Mouse (Mus musculus) limb, embryonic 11.5 days (tissue): ENCODE measurements around the gene Rhox4b. TPM values are rescaled to one million over a fixed set of nuclear protein-coding genes. Genes with fewer than 3 reads are reported as not detected.
"Not testable (repeated sequence)": the region's sequence is repeated elsewhere in the genome, so short reads cannot be mapped to it uniquely, and the experiment has no call there.

Experiments used
- ATAC-seq: fragments of 200-750 bp; cut with Nextera tagmentation; 2 replicates; pipeline ENCODE4 v1.8.0; 2017; ENCODE audit warnings: low read depth; ENCODE audit not compliant: insufficient number of reproducible peaks, low FRiP score, low TSS enrichment
- DNase-seq: peaks from one replicate; pipeline ENCODE4 v3.0.0-alpha.2; 2015; ENCODE audit warnings: low spot score
- H3K27ac ChIP-seq: fragments of 300-500 bp; sonication (generic); replicated peaks from 2 replicates; pipeline ENCODE4 v1.5.1; 2014; ENCODE audit warnings: low read depth, mild to moderate bottlenecking, low read length
- H3K27me3 ChIP-seq: fragments of 300-500 bp; sonication (generic); 2 replicates; pipeline ENCODE4 v1.6.1; 2014; ENCODE audit warnings: mild to moderate bottlenecking, low read length, mixed read lengths; ENCODE audit not compliant: control insufficient read depth, insufficient read depth
- H3K36me3 ChIP-seq: fragments of 300-500 bp; sonication (generic); 2 replicates; pipeline ENCODE4 v1.6.1; 2014; ENCODE audit warnings: mild to moderate bottlenecking, low read length, moderate library complexity, mixed read lengths; ENCODE audit not compliant: control insufficient read depth, insufficient read depth
- H3K4me1 ChIP-seq: fragments of 300-500 bp; sonication (generic); 2 replicates; pipeline ENCODE4 v1.6.1; 2014; ENCODE audit warnings: low read length, mixed read lengths; ENCODE audit not compliant: control insufficient read depth, insufficient read depth
- H3K4me2 ChIP-seq: fragments of 300-500 bp; sonication (generic); 2 replicates; pipeline ENCODE4 v1.6.1; 2014; ENCODE audit warnings: low read depth, mild to moderate bottlenecking, moderate library complexity; ENCODE audit not compliant: severe bottlenecking
- H3K4me3 ChIP-seq: fragments of 300-500 bp; sonication (generic); 2 replicates; pipeline ENCODE4 v1.5.1; 2014; ENCODE audit warnings: low read depth, low read length
- H3K9ac ChIP-seq: fragments of 300-500 bp; sonication (generic); 2 replicates; pipeline ENCODE4 v1.6.1; 2014; ENCODE audit warnings: mild to moderate bottlenecking, low read length
- H3K9me3 ChIP-seq: fragments of 300-500 bp; sonication (generic); 2 replicates; pipeline ENCODE4 v1.6.1; 2016; ENCODE audit warnings: low read length; ENCODE audit not compliant: control insufficient read depth
- WGBS: fragments of 180-500 bp; shearing (Covaris S2); extraction: QIAGEN DNeasy Blood & Tissue Kit; methylation state at CpG from one replicate; pipeline ENCODE4 v1.1.7; 2014; 5-methylcytosine and 5-hydroxymethylcytosine counted together
- polyA plus RNA-seq: library from polyadenylated mRNA; unstranded; fragments of >200 nt; fragmentation: Nextera tagmentation; extraction: Ambion mirVana; gene quantifications from 2 replicates; pipeline ENCODE4 v1.2.1, GENCODE M21; 2014

Rhox4b gene
- polyA plus RNA-seq: not detected in 2 replicates

- not testable (repeated sequence) for H3K36me3 ChIP-seq, H3K4me3 ChIP-seq, ATAC-seq, H3K4me2 ChIP-seq, H3K27me3 ChIP-seq, H3K27ac ChIP-seq, H3K9me3 ChIP-seq, DNase-seq, H3K4me1 ChIP-seq, H3K9ac ChIP-seq
- 90% methylated on average over 14 of the region's 15 CpGs for WGBS
Measured at GRCm38 (mm10) chrX:37432194-37432593, at the start of gene Rhox4b. Rhox4b (plus strand) TSS chrX:37432494.

- not testable (repeated sequence) for H3K9ac ChIP-seq, H3K4me2 ChIP-seq, H3K27ac ChIP-seq, H3K36me3 ChIP-seq, H3K4me1 ChIP-seq, H3K9me3 ChIP-seq, DNase-seq, H3K27me3 ChIP-seq, H3K4me3 ChIP-seq, ATAC-seq
- 91% methylated on average over 8 of the region's 16 CpGs for WGBS
Measured at GRCm38 (mm10) chrX:37390548-37390947, 41.7 kb upstream of the Rhox4b start, which contains the start of gene Rhox4a2. Rhox4a2 (plus strand) TSS chrX:37390848.

DNA sequence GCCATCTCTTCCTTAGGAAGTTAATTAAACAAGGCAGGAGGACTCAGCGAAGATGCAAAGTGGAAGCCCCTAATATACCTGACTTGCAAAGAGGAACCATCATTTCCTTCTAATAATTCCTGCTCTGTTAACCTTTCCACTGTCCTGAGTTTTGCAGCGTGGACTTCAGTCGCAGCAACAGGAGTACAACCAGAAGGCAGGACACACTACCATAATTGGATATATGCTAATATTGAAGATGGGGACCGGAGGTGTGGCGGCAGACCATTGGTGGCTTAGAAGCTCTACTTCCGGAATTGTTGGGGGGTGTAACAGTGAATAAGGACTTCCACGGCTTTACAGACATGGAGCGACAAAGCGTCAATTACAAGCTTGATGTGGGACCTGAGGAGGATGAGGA lies 20.5 kb upstream of the Rhox4b start, which contains the start of gene Rhox2b:
Rhox2b (plus strand) TSS at position 301 of the 400 bp plus-strand sequence.
- H3K9me3 ChIP-seq, H3K4me3 ChIP-seq, H3K4me1 ChIP-seq, H3K36me3 ChIP-seq, H3K27me3 ChIP-seq, H3K4me2 ChIP-seq, ATAC-seq, H3K27ac ChIP-seq, H3K9ac ChIP-seq, DNase-seq: not testable (repeated sequence)
- WGBS: no CpG with 5 or more reads among the region's 9 CpGs

GRCm38 (mm10) chrX:37453380-37453779 lies 21.1 kb downstream of the Rhox4b start, which contains the start of gene Rhox2c:
Rhox2c (plus strand) TSS chrX:37453680.
- not testable (repeated sequence) for H3K36me3 ChIP-seq, H3K4me1 ChIP-seq, H3K4me2 ChIP-seq, H3K4me3 ChIP-seq, H3K27me3 ChIP-seq, H3K9ac ChIP-seq, H3K9me3 ChIP-seq, DNase-seq, ATAC-seq, H3K27ac ChIP-seq
- 97% methylated on average over 7 of the region's 10 CpGs for WGBS

GRCm38 (mm10) chrX:37458285-37458684 lies 26.0 kb downstream of the Rhox4b start, which contains the start of gene Rhox3c:
Rhox3c (plus strand) TSS chrX:37458585.
- not testable (repeated sequence) for H3K4me2 ChIP-seq, DNase-seq, H3K4me3 ChIP-seq, H3K9me3 ChIP-seq, H3K36me3 ChIP-seq, H3K9ac ChIP-seq, ATAC-seq, H3K27ac ChIP-seq, H3K27me3 ChIP-seq, H3K4me1 ChIP-seq
- 88% methylated on average over 3 of the region's 4 CpGs for WGBS

- WGBS: 96% methylated on average over 14 of the region's 14 CpGs
- H3K4me2 ChIP-seq, ATAC-seq, H3K4me1 ChIP-seq, H3K36me3 ChIP-seq, H3K9ac ChIP-seq, H3K27me3 ChIP-seq, H3K27ac ChIP-seq, H3K4me3 ChIP-seq, H3K9me3 ChIP-seq, DNase-seq: not testable (repeated sequence)
Measured at GRCm38 (mm10) chrX:37480037-37480436, 47.7 kb downstream of the Rhox4b start, which contains the start of gene Rhox4c. Rhox4c (plus strand) TSS chrX:37480337.

Other genes starting within 250 kb of the Rhox4b start
- 358 and 365 TPM in 2 replicates for gene Ndufa1, start 241.3 kb upstream of the Rhox4b start, polyA plus RNA-seq
- gene Rnf113a1, start 241.2 kb upstream of the Rhox4b start, polyA plus RNA-seq: 11.7 and 12.1 TPM in 2 replicates
- gene Gm9, start 221.5 kb upstream of the Rhox4b start, polyA plus RNA-seq: not detected in 2 replicates
- gene Rhox1, start 210.2 kb upstream of the Rhox4b start, polyA plus RNA-seq: not detected in 2 replicates
- 0.25 TPM in 1 of 2 replicates, not detected in the other for gene Rhox2a, start 187.5 kb upstream of the Rhox4b start, polyA plus RNA-seq
- gene Rhox3a, start 182.6 kb upstream of the Rhox4b start, polyA plus RNA-seq: not detected in 2 replicates
- not detected in 2 replicates for gene Rhox4a, start 167.2 kb upstream of the Rhox4b start, polyA plus RNA-seq
- gene Rhox3a2, start 52.5 kb upstream of the Rhox4b start, polyA plus RNA-seq: not detected in 2 replicates
- not detected in 2 replicates for gene Rhox4a2, start 41.6 kb upstream of the Rhox4b start, polyA plus RNA-seq
- not detected in 2 replicates for gene Rhox2b, start 20.4 kb upstream of the Rhox4b start, polyA plus RNA-seq
- not detected in 2 replicates for gene Rhox2c, start 21.2 kb downstream of the Rhox4b start, polyA plus RNA-seq
- gene Rhox3c, start 26.1 kb downstream of the Rhox4b start, polyA plus RNA-seq: not detected in 2 replicates
- gene Rhox4c, start 47.8 kb downstream of the Rhox4b start, polyA plus RNA-seq: not detected in 2 replicates
- not detected in 2 replicates for gene Rhox2d, start 60.9 kb downstream of the Rhox4b start, polyA plus RNA-seq
- not detected in 2 replicates for gene Rhox4d, start 81.9 kb downstream of the Rhox4b start, polyA plus RNA-seq
- 0.30 TPM in 1 of 2 replicates, not detected in the other for gene Rhox2e, start 98.0 kb downstream of the Rhox4b start, polyA plus RNA-seq
- not detected in 2 replicates for gene Rhox3e, start 109.5 kb downstream of the Rhox4b start, polyA plus RNA-seq
- gene Rhox4e, start 124.9 kb downstream of the Rhox4b start, polyA plus RNA-seq: not detected in 2 replicates
- not detected in 2 replicates for gene Rhox2f, start 138.9 kb downstream of the Rhox4b start, polyA plus RNA-seq
- not detected in 2 replicates for gene Rhox3f, start 148.5 kb downstream of the Rhox4b start, polyA plus RNA-seq
- gene Rhox4f, start 175.2 kb downstream of the Rhox4b start, polyA plus RNA-seq: not detected in 2 replicates
- not detected in 2 replicates for gene Rhox3g, start 196.1 kb downstream of the Rhox4b start, polyA plus RNA-seq
- not detected in 2 replicates for gene Rhox2g, start 211.0 kb downstream of the Rhox4b start, polyA plus RNA-seq
- not detected in 2 replicates for gene Rhox4g, start 218.8 kb downstream of the Rhox4b start, polyA plus RNA-seq
- gene Rhox3h, start 236.3 kb downstream of the Rhox4b start, polyA plus RNA-seq: not detected in 2 replicates
- not detected in 2 replicates for gene Rhox2h, start 240.8 kb downstream of the Rhox4b start, polyA plus RNA-seq